Mouse (Mus musculus) MEL (cell line): ENCODE measurements around the gene Entpd5.

Experiments used
- CTCF ChIP-seq, 3 experiments: IDR thresholded peaks in 2 of 3; conservative IDR thresholded peaks in 1 of 3; 2 replicates each; pipeline ENCODE4 v1.5.1; 2011 to 2012; ENCODE audit warnings: low read length in 3 of 3, low read depth in 2 of 3, mild to moderate bottlenecking in 2 of 3, improper control_type of control experiment in 1 of 3, inconsistent platforms in 1 of 3, mixed read lengths in 1 of 3, moderate library complexity in 1 of 3; ENCODE audit not compliant: control insufficient read depth in 1 of 3, insufficient read depth in 1 of 3, poor library complexity in 1 of 3, severe bottlenecking in 1 of 3
- E2F4 ChIP-seq: IDR thresholded peaks from 2 replicates; pipeline ENCODE4 v1.6.1; 2011; ENCODE audit warnings: low read depth, low read length, improper control_type of control experiment, borderline replicate concordance
- EP300 ChIP-seq, 2 experiments: IDR thresholded peaks; 2 replicates each; pipeline ENCODE4 v1.6.1; 2011; ENCODE audit warnings: improper control_type of control experiment in 2 of 2, low read length in 2 of 2, low read depth in 1 of 2, mild to moderate bottlenecking in 1 of 2
- GABPA ChIP-seq: IDR thresholded peaks from 2 replicates; pipeline ENCODE4 v1.6.1; 2012; ENCODE audit warnings: low read depth, mild to moderate bottlenecking, inconsistent platforms, low read length, improper control_type of control experiment, moderate library complexity
- KAT2A ChIP-seq: conservative IDR thresholded peaks from 2 replicates; pipeline ENCODE4 v1.6.1; 2012; ENCODE audit warnings: low read depth, low read length, improper control_type of control experiment, inconsistent platforms
- NRF1 ChIP-seq: IDR thresholded peaks from 2 replicates; pipeline ENCODE4 v1.6.1; 2014; ENCODE audit warnings: low read depth, mild to moderate bottlenecking, inconsistent platforms, low read length, improper control_type of control experiment, moderate library complexity; ENCODE audit not compliant: poor library complexity, insufficient read depth, severe bottlenecking
- POLR2A ChIP-seq, 2 experiments: IDR thresholded peaks; 2 replicates each; pipeline ENCODE4 v1.6.1; 2011 to 2012; ENCODE audit warnings: low read length in 2 of 2, mild to moderate bottlenecking in 2 of 2, control low read depth in 1 of 2, improper control_type of control experiment in 1 of 2, low read depth in 1 of 2, moderate library complexity in 1 of 2; ENCODE audit not compliant: control insufficient read depth in 1 of 2, insufficient read depth in 1 of 2, poor library complexity in 1 of 2
- POLR2AphosphoS2 ChIP-seq: IDR thresholded peaks from 2 replicates; pipeline ENCODE4 v1.6.1; 2011; ENCODE audit warnings: low read length, improper control_type of control experiment
- SIN3A ChIP-seq: IDR thresholded peaks from 2 replicates; pipeline ENCODE4 v1.6.1; 2012; ENCODE audit warnings: low read length, improper control_type of control experiment, inconsistent platforms
- SMC3 ChIP-seq: IDR thresholded peaks from 2 replicates; pipeline ENCODE4 v1.6.1; 2011; ENCODE audit warnings: low read depth, low read length, improper control_type of control experiment
- TBP ChIP-seq: IDR thresholded peaks from 2 replicates; pipeline ENCODE4 v1.8.0; 2011; ENCODE audit warnings: low read depth, low read length, improper control_type of control experiment
- USF1 ChIP-seq: IDR thresholded peaks from 2 replicates; pipeline ENCODE4 v1.6.1; 2014; ENCODE audit warnings: low read depth, mild to moderate bottlenecking, inconsistent platforms, low read length, improper control_type of control experiment, moderate library complexity
- ZMIZ1 ChIP-seq: IDR thresholded peaks from 2 replicates; pipeline ENCODE4 v1.6.1; 2012; ENCODE audit warnings: low read depth, mild to moderate bottlenecking, inconsistent platforms, low read length, improper control_type of control experiment, moderate library complexity

GRCm38 (mm10) chr12:84373831-84374481 is 34.9 kb downstream of the Entpd5 start:
- TF ChIP-seq POLR2A (IDR thresholded peaks at IDR 0.05; ENCODE audit: control insufficient read depth in 1 of 2, insufficient read depth in 1 of 2, low read depth in 1 of 2, low read length in 2 of 2, poor library complexity in 1 of 2): no peak
- no peak for TF ChIP-seq SMC3
- no peak for TF ChIP-seq EP300 (IDR thresholded peaks at IDR 0.05; ENCODE audit: low read depth in 1 of 2, low read length in 2 of 2)
- TF ChIP-seq KAT2A: no peak
- no peak for TF ChIP-seq TBP
- TF ChIP-seq ZMIZ1: no peak
- no peak for TF ChIP-seq NRF1
- no peak for TF ChIP-seq CTCF (IDR thresholded peaks at IDR 0.05 in 2 of 3, conservative IDR thresholded peaks at IDR 0.05 in 1 of 3; ENCODE audit: control insufficient read depth in 1 of 3, insufficient read depth in 1 of 3, low read depth in 2 of 3, low read length in 3 of 3, poor library complexity in 1 of 3, severe bottlenecking in 1 of 3)
- no peak for TF ChIP-seq SIN3A
- TF ChIP-seq GABPA: no peak
- TF ChIP-seq POLR2AphosphoS2: no peak
- TF ChIP-seq E2F4: no peak
- no peak for TF ChIP-seq USF1
